Mouse (Mus musculus): ENCODE data around the gene Igf1r.

DNA sequence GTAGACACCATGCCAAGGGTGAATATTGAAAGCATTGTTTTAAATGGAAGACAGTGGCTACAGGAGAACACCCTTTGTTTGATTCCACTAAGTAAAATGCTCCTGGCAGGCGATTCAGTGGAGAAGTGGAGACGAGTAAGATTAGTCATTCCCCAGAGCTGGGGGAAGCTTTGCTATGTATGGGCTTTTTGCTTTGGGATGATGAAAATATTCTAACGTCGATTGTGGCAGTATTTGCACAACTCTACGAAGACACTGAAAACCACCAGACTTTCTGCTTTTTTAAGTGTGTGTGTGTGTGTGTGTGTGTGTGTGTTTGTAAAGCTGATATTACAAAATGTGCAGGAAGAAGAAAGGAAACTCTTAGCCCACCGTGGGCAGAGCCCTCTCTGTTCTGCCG is 202.0 kb downstream of the Igf1r start:
- TF ChIP-seq ZNF384 (IDR thresholded peaks at IDR 0.05; ENCODE audit: low read depth, low read length) (no peak), HCFC1 (IDR thresholded peaks at IDR 0.05; ENCODE audit: borderline replicate concordance, insufficient read depth, low read length) (no peak), CHD2 (IDR thresholded peaks at IDR 0.05; ENCODE audit: low read depth, low read length) (no peak), ZC3H11A (IDR thresholded peaks at IDR 0.05; ENCODE audit: borderline replicate concordance, low read depth, low read length) (no peak)
